Mouse (Mus musculus) brain, embryonic 14.5 days (tissue): Measurements from ENCODE around the gene Bmx.

Experiments used
- CTCF ChIP-seq: fragments of 200-500 bp; IDR thresholded peaks from 2 replicates; pipeline ENCODE4 v1.5.1; 2012; ENCODE audit warnings: inconsistent platforms, mild to moderate bottlenecking, moderate library complexity, borderline replicate concordance; ENCODE audit not compliant: insufficient read depth, insufficient read length; ENCODE audit errors: extremely low read depth
- POLR2A ChIP-seq: fragments of 200-500 bp; IDR thresholded peaks from 2 replicates; pipeline ENCODE4 v1.6.1; 2012; ENCODE audit warnings: mild to moderate bottlenecking, inconsistent platforms, borderline replicate concordance; ENCODE audit not compliant: poor library complexity, insufficient read depth, insufficient read length, severe bottlenecking; ENCODE audit errors: extremely low read depth

- TF ChIP-seq CTCF (no peak), POLR2A (no peak)
Observed at GRCm38 (mm10) chrX:164154594-164154993, 103.4 kb downstream of the Bmx start.
